Mouse (Mus musculus) embryonic facial prominence, embryonic 11.5 days (tissue): ENCODE results near the gene Lsamp. TPM values are rescaled to one million over a fixed set of nuclear protein-coding genes. Genes with fewer than 3 reads are reported as not detected.
"Not testable (repeated sequence)": the region's sequence is repeated elsewhere in the genome, so short reads cannot be mapped to it uniquely, and the experiment has no call there.

Experiments used
- ATAC-seq: fragments of 200-750 bp; cut with Nextera tagmentation; replicated peaks from 2 replicates; pipeline ENCODE4 v1.8.0; 2017; ENCODE audit warnings: low read depth; ENCODE audit not compliant: insufficient number of reproducible peaks, low FRiP score, low TSS enrichment
- DNase-seq: peaks from one replicate; pipeline ENCODE4 v3.0.0-alpha.2; 2015; ENCODE audit warnings: low spot score
- H3K27ac ChIP-seq: fragments of 300-500 bp; sonication (generic); replicated peaks from 2 replicates; pipeline ENCODE4 v1.5.1; 2014; ENCODE audit warnings: mild to moderate bottlenecking, low read depth, low read length, control low read depth
- H3K27me3 ChIP-seq: fragments of 300-500 bp; sonication (generic); 2 replicates; pipeline ENCODE4 v1.6.1; 2014; ENCODE audit warnings: mild to moderate bottlenecking, low read length, moderate library complexity, mixed read lengths; ENCODE audit not compliant: control insufficient read depth, insufficient read depth
- H3K36me3 ChIP-seq: fragments of 300-500 bp; sonication (generic); replicated peaks from 2 replicates; pipeline ENCODE4 v1.6.1; 2014; ENCODE audit warnings: low read depth, mild to moderate bottlenecking, low read length, moderate library complexity, mixed read lengths; ENCODE audit not compliant: control insufficient read depth, insufficient read depth
- H3K4me1 ChIP-seq: fragments of 300-500 bp; sonication (generic); 2 replicates; pipeline ENCODE4 v1.6.1; 2014; ENCODE audit warnings: low read length, mixed read lengths; ENCODE audit not compliant: control insufficient read depth, insufficient read depth
- H3K4me2 ChIP-seq: fragments of 300-500 bp; sonication (generic); 2 replicates; pipeline ENCODE4 v1.6.1; 2014; ENCODE audit warnings: low read depth, mild to moderate bottlenecking, control low read depth, low read length, moderate library complexity
- H3K4me3 ChIP-seq: fragments of 300-500 bp; sonication (generic); 2 replicates; pipeline ENCODE4 v1.5.1; 2014; ENCODE audit warnings: low read depth, low read length, control low read depth
- H3K9ac ChIP-seq: fragments of 300-500 bp; sonication (generic); replicated peaks from 2 replicates; pipeline ENCODE4 v1.6.1; 2014; ENCODE audit warnings: mild to moderate bottlenecking, control low read depth, low read length
- H3K9me3 ChIP-seq: fragments of 300-500 bp; sonication (generic); replicated peaks from 2 replicates; pipeline ENCODE4 v1.6.1; 2016; ENCODE audit warnings: mild to moderate bottlenecking, low read length, inconsistent platforms, mixed read lengths; ENCODE audit not compliant: control insufficient read depth
- WGBS: fragments of 180-500 bp; shearing (Covaris S2); extraction: QIAGEN DNeasy Blood & Tissue Kit; methylation state at CpG from one replicate; pipeline ENCODE4 v1.1.7; 2014; 5-methylcytosine and 5-hydroxymethylcytosine counted together
- polyA plus RNA-seq: library from polyadenylated mRNA; unstranded; fragments of >200 nt; fragmentation: Nextera tagmentation; extraction: Ambion mirVana; gene quantifications from 2 replicates; pipeline ENCODE4 v1.2.1, GENCODE M21; 2014

Gene Lsamp
- polyA plus RNA-seq, 1 experiment from 2014 or later = 5.7 TPM

GRCm38 (mm10) chr16:40593161-40593560 lies 609.0 kb downstream of the Lsamp start:
- no peaks in the 10 kb centered on the region for H3K9me3 ChIP-seq
- H3K4me3 ChIP-seq = no peak overlapping the region
- no peak for ATAC-seq
- no peak overlapping the region for H3K9ac ChIP-seq
- H3K27me3 ChIP-seq = no peaks in the 10 kb centered on the region
- H3K4me2 ChIP-seq = no peak overlapping the region
- WGBS = 85% methylated on average over 6 of the region's 6 CpGs
- no peaks in the 10 kb centered on the region for H3K36me3 ChIP-seq
- no peak for DNase-seq
- H3K4me1 ChIP-seq = no peaks in the 10 kb centered on the region
- no peak overlapping the region for H3K27ac ChIP-seq

GRCm38 (mm10) chr16:40601431-40602387 lies 617.5 kb downstream of the Lsamp start:
- WGBS = 42% methylated on average over 4 of the region's 4 CpGs
- ATAC-seq (no peak), DNase-seq (no peak)
- Histone ChIP-seq H3K27ac (no peak overlapping the region), H3K27me3 (no peaks in the 10 kb centered on the region), H3K9ac (no peak overlapping the region), H3K4me2 (no peak overlapping the region), H3K36me3 (no peaks in the 10 kb centered on the region), H3K4me3 (no peak overlapping the region), H3K4me1 (no peaks in the 10 kb centered on the region), H3K9me3 (no peaks in the 10 kb centered on the region)

DNA sequence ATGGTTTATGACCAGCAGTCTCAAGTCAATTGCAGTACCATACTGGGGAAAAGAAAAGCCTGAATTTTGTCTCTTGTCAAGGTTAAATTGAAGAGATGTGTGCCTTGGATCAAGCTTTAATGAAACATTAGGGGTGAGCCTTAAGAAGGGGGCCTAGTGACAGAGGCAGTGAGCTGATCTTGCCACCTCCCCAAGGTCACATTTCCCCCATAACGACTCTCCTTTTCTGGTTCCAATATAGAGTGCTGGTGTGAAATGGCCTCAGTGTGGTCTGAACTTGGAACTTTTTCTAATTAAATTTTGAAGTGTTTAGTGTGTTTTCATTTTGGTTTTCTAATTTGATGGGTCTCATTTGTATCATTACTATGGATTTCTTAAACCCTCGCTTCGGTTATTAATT lies 623.3 kb downstream of the Lsamp start:
- H3K36me3 ChIP-seq = no peaks in the 10 kb centered on the region
- H3K4me3 ChIP-seq = no peak overlapping the region
- no peaks in the 10 kb centered on the region for H3K4me1 ChIP-seq
- no peak overlapping the region for H3K9ac ChIP-seq
- H3K27me3 ChIP-seq = no peaks in the 10 kb centered on the region
- no peak overlapping the region for H3K4me2 ChIP-seq
- H3K9me3 ChIP-seq = no peaks in the 10 kb centered on the region
- H3K27ac ChIP-seq = no peak overlapping the region
- DNase-seq = no peak
- WGBS = 85% methylated on average over 3 of the region's 3 CpGs
- ATAC-seq = no peak

- not testable (repeated sequence) for H3K4me2 ChIP-seq, H3K9me3 ChIP-seq, H3K4me3 ChIP-seq, H3K4me1 ChIP-seq, H3K27ac ChIP-seq, ATAC-seq, H3K36me3 ChIP-seq, H3K9ac ChIP-seq, H3K27me3 ChIP-seq, DNase-seq
- WGBS = 25% methylated on average over 1 of the region's 1 CpGs
These were observed 632.5 kb downstream of the Lsamp start for GRCm38 (mm10) chr16:40616697-40617096.

DNA sequence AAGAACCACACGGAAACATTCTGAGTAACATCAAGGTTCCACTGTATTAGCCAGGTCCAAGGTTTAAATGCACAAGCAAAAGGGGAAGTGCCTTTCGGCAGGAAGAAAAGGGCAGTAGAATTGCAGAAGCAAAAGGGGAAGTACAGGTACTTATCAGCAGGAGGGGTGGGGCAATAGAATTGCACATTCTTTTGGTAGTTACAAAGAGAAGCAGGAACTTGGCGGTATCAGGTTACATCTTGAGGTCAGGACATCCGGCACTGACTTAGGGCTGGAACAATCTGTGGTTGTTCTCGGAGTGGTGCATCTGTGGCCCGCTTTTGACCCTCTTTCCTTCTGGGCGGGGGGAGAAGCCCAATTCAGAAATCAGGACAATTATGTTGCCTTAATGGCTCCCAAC lies 636.9 kb downstream of the Lsamp start:
- H3K27me3 ChIP-seq, H3K4me1 ChIP-seq, H3K9ac ChIP-seq, H3K36me3 ChIP-seq, H3K4me2 ChIP-seq, H3K4me3 ChIP-seq, H3K9me3 ChIP-seq, ATAC-seq, H3K27ac ChIP-seq: not testable (repeated sequence)
- WGBS = 43% methylated on average over 7 of the region's 7 CpGs
- peak; percentile 15 for DNase-seq

DNA sequence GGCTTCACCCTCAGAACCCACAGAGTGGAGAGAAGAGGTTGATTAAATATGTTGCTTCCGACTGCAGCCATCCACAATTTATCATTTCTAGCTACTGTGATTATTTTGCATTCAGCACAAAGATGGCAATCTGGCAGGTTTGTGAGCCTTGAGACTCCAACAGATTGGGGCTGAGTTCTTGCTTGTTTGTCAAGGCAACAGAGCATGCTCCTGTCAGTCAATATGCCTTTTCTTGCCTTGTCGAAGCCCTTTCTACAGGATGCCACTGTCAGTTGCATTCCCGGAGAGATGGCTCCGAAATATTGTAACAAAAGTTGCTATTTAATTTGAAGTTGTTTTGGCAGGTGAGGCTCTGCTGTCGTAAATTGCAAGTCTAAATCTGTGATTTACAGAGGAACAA lies 643.0 kb downstream of the Lsamp start:
- Histone ChIP-seq H3K4me3 (no peak overlapping the region), H3K4me2 (no peak overlapping the region), H3K36me3 (no peaks in the 10 kb centered on the region), H3K4me1 (no peaks in the 10 kb centered on the region), H3K9me3 (no peaks in the 10 kb centered on the region), H3K27me3 (no peaks in the 10 kb centered on the region), H3K27ac (no peak overlapping the region), H3K9ac (no peak overlapping the region)
- DNase-seq (no peak), ATAC-seq (no peak)
- WGBS = 83% methylated on average over 5 of the region's 5 CpGs

GRCm38 (mm10) chr16:40639621-40640371 lies 655.6 kb downstream of the Lsamp start:
- Histone ChIP-seq H3K36me3 (no peaks in the 10 kb centered on the region), H3K9ac (no peak overlapping the region), H3K9me3 (no peaks in the 10 kb centered on the region), H3K27me3 (no peaks in the 10 kb centered on the region), H3K27ac (no peak overlapping the region), H3K4me3 (no peak overlapping the region), H3K4me2 (no peak overlapping the region), H3K4me1 (no peaks in the 10 kb centered on the region)
- no peak for DNase-seq
- 80% methylated on average over 3 of the region's 3 CpGs for WGBS
- no peak; the same call in 1 of the 2 replicates for ATAC-seq

- H3K9me3 ChIP-seq = no peaks in the 10 kb centered on the region
- no peak overlapping the region for H3K27ac ChIP-seq
- no peaks in the 10 kb centered on the region for H3K36me3 ChIP-seq
- ATAC-seq (no peak), DNase-seq (no peak)
- no peak overlapping the region for H3K4me2 ChIP-seq
- H3K4me3 ChIP-seq = no peak overlapping the region
- no peaks in the 10 kb centered on the region for H3K4me1 ChIP-seq
- no peaks in the 10 kb centered on the region for H3K27me3 ChIP-seq
- WGBS = 89% methylated on average over 5 of the region's 5 CpGs
- H3K9ac ChIP-seq = no peak overlapping the region
These were observed 668.6 kb downstream of the Lsamp start for GRCm38 (mm10) chr16:40652800-40653199.
